Mouse (Mus musculus) A20 (cell line): ENCODE results near the gene Rasl10a.

Experiments
- DNase-seq: peaks from one replicate; pipeline ENCODE4 v3.0.0-alpha.2; 2011; ENCODE audit warnings: low read depth, low spot score

Rasl10a gene

GRCm38 (mm10) chr11:5052200-5052854 lies 5.6 kb upstream of the Rasl10a start:
- DNase-seq, result no peak

DNA sequence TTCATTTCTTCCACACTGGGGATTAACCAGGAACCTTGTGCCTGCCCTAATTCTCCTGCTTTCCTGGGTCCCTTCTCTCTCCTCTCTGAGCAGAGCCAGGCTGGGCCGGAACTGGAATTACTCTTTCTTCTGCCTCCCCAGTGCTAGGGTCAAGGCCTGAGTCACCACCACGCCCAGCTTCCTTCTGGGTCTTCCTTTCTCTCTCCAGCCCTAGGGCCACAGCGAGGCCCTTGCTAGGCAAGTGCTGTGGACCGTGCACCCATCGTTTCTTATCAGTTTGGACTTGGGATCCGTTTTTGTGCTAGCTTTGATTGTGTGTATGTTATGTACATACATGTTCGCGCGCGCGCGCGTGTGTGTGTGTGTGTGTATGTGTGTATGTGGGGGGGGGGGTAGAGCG lies 3.8 kb upstream of the Rasl10a start:
- no peak for DNase-seq

DNA sequence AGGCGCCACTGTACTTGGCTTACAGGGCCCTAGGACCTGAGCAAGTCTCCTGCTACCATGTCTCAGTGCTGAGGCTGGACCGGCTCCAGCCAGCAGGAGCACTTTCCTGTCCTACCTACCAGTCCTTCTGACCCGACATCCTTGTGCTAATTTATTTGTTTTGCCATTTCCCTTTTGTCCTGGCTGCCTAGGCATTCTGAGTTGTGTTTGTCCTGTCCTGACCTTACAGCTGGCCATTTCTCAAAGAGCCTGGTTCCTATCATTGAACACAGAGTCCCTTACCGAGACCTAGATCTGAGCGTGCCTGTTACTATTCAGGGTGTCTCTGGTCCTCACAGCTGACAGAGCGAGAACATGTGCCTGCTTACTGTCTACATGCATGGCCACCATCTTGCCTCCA lies 3.1 kb upstream of the Rasl10a start:
- DNase-seq, result no peak

DNA sequence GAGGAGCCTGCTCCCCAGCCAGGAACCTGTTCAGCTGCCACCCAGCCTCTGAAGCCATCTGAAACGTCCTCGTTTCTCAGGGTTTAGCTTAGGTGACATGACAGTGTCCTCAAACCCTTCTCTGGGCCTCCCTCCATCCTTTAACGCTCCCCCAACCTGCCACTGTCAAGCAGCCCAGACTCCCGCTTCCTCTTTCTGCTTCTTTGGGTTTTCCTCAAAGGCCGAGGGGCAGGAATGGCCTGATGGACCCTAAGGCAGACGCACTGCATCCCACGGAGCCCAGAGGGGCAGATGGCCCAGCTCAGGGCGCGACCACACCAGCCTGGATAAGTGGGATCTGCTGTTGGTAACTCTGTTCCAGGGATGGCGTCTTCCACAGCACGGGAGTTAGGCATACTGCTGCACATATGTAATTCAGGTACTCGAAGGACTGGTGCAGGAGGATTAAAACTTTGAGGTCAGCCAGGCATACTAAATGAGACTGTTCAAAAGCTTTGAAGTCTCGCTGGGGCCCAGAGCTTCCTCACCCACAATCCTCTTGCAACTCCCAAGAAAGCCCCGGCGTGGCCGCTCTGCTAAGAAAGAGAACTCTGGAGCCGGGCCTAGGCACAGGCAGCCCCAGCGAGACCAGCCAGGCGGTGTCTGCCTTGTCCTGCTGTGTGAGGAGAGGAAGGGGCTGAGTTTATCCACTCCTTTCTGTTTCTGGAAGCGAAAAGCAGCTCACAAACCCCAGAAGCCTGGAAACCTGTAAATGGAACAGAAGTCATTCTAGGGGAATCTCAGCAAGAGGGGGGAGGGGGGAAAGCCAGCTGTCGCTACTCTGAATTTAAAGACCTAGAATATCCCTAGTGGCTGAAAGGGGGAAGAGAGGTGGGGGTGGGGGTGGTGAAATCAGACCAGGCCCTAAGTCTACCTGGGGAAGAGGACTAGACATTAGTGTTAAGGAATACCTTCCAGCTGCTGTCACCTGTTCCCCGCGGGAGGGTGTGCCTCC lies 1.7 kb upstream of the Rasl10a start:
- peak; percentile 58 for DNase-seq

- no peak for DNase-seq
Observed at GRCm38 (mm10) chr11:5057064-5057463, 864 bp upstream of the Rasl10a start.

DNA sequence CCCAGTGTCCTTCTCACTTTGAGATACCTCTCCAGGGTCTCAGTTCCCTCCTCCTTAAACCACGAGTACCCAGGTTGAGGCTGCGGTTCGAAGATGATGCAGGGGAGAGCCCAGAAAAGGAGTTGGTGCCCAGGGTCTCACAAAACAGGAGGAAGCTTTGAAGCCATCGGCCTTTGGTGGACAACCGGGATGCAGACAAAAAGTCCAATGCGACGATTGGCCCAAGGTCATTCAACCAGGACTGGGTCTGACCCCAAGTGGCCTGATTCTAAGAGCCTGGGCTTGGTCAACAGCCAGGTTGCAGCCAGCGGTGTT lies 430 bp upstream of the Rasl10a start:
- no peak for DNase-seq

- DNase-seq, result no peak
Observed at GRCm38 (mm10) chr11:5058783-5059182, 855 bp downstream of the Rasl10a start.

DNA sequence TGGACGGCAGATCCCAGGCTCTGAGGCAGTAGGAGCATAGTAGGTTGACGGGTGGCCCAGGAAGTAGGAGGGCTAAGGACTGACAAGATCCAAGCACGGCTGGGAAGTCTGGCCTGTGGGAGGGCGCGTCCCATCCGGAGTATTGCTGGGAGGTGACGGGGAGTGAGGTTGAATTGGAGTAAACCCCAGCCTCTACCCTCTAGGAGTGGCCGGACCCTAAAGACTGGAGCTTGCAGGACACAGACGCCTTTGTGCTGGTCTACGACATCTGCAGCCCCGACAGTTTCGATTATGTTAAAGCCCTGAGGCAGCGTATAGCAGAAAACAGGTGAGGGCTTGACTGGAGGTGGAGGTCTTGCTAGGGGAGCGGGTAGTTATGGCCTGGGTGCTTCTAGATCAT lies 1.3 kb downstream of the Rasl10a start:
- no peak for DNase-seq

DNA sequence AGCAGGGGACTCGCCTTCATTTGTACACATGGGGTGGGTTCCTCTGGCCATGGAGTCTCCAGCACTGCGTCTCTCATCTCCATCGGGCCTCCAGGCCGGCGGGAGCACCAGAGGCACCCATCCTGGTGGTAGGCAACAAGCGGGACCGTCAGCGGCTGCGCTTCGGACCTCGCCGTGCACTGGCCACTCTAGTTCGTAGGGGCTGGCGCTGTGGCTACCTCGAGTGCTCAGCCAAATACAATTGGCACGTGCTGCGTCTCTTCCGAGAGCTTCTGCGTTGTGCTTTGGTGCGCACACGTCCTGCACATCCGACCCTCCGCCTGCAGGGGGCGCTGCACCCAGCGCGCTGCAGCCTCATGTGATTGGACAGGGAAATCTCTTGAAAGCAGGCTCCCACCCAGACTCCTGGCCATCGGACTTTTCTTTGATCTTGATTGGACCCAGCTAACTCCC lies 1.8 kb downstream of the Rasl10a start:
- DNase-seq, result peak; percentile 63

GRCm38 (mm10) chr11:5060756-5061412 lies 3.0 kb downstream of the Rasl10a start:
- DNase-seq, result no peak

DNA sequence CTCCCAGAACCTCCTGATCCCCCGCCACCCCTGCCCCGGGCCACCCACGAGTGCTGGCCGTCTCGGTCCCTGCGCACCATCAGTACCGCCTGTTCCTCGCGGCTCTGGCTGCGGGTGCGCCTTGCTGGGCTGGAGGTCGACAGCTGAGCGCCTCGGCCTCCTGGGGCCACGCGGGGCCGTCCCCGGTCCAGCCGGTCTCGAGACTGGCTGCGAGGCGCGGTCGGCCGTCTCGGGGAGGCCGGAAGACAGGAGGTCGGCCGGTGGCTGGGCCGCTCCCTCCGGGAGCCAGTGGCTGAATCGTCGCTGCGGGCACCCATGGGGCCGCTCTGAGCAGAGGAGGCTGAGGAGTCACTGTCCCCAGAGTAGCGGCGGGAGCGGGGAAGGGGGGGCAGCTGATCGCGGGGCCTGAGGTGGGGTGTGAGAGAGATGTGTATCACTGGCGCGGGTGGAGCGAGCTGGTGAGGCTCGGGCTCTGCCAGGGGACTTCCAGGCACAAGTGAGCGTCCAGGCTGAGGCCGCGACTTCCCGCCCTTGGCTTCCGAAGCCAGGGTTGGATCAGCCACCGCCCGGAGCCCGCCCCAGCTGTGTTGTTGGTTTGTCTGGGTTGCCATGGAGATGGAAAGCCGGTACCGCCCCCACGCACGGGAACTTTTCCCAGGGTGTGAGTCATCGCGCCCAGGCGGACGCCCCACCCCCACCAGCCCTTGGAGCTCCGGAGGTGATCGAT lies 3.6 kb downstream of the Rasl10a start:
- peak; percentile 55 for DNase-seq

GRCm38 (mm10) chr11:5062326-5062725 lies 4.4 kb downstream of the Rasl10a start:
- DNase-seq, result no peak

DNA sequence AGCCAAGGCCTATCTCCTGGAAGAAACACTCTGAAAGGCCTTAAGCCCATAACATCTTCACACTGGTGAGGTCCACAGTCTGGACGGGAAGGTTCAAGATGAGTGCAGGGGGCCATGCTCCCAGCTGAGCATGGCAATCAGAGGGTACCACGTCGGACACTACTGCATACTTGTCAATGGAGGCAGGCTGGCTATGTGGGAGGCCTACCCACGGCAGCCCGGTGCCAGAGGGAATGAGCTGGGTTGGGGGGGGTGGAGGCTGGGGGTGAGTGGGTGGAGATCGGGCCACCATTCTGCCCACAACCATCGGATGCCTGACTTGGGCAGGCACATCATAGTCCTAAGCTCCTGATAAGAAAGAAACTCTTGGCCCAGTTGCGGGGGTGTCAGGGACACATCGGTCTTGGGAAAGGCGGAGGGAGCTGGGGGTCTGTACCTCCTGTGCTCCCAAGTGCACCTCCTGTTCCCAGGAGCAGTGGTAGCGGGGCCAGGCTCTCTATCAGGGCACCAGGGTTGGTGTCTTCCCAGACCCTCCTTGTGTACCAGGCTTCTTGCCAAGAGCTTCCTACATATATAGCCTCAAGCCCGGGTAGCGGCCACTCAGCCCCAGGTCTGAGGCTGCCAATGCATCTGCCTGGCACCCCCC lies 5.1 kb downstream of the Rasl10a start:
- DNase-seq, result no peak

- DNase-seq, result no peak
Observed at GRCm38 (mm10) chr11:5063561-5064281, 5.8 kb downstream of the Rasl10a start.

DNA sequence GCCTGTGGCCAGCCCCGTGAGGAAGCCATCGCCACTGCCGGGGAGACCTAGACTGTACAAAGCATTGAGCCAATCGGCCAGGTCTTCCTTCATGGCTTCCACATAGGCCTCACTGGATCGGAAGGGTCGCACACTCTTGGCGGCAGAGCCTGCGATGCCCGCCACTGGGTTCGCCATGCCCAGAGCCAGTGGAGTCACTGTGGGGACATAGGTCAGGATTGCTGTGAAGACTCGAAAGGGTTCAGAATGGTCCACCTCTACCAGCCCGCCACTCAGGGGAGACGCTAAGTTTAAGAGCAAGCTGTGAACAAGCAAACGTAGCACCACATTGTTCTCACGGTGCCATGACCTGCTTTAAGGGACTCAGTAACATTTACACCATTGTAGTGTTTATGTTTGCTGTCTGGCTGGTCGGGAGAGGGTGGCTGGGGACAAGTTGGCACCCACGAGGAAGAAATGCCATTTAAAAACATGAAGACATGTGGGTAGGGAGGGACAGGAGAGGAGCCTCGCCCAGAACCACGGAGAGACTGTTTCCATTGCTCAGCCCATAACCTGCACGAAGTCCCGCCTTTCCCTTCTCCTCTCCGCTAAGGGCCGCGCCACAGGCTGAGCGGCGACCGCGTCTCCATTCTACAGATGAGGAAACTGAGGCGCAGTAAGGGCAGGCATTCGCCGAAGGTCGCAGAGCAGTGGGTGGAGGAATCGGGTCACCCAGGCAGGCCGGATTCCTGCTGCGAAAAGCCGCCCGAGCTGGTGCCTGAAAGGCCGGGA lies 6.5 kb downstream of the Rasl10a start:
- no peak for DNase-seq

DNA sequence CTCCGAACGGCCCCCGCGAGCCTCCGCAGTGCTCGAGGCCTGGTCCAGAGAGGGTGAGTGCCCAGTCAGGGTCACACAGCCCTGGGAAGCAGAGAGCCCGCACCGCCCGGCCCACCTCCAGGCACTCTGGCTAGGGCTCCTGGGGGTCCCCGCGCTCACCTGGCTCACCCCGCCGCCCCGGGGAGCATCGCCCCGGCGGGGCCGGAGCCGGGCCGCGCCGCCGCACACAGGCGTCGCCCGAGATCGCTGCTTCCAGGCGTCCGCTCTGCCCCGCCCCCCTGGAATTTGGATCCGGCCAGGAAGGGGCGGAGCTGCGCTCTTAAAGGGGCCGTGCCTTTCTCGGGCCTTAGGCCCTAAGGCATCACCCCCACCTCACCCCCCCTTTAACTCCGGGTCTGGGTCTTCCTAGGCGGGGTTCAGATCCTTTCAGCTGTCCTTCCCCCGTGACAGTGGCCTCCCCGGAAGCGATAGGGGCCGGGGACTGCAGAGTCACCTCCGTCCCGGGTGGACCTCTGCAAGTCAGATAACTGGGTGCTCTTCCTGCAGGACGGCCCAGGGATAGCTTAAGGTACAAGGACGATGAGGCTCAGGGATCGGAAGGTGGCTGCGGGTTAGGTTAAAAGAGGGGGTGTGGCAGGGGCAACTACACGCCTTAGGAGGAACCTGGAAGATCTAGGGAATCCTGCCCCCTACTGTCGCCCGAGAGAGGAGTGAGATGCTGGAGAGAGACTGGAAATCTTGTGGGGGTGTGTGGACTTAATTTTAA lies 7.3 kb downstream of the Rasl10a start, which contains the start of gene Gas2l1:
Gas2l1 (minus strand) TSS at position 272 of the 766 bp plus-strand sequence.
- DNase-seq, result peak; percentile 60

- no peak for DNase-seq
Observed at GRCm38 (mm10) chr11:5067063-5067462, 9.1 kb downstream of the Rasl10a start.

GRCm38 (mm10) chr11:5068126-5068971 lies 10.4 kb downstream of the Rasl10a start:
- DNase-seq, result no peak
